Mouse (Mus musculus) cerebellum, adult 2 months (tissue): ENCODE data around the gene Jmjd7. TPM values are rescaled to one million over a fixed set of nuclear protein-coding genes. Genes with fewer than 3 reads are reported as not detected.

ENCODE experiments used
- DNase-seq, 2 experiments: peaks; one replicate each; pipeline ENCODE4 v3.0.0; 2021
- H3K27ac ChIP-seq: fragments of 200-500 bp; 2 replicates; pipeline ENCODE4 v1.5.1; 2012; ENCODE audit warnings: low read length, control low read depth, inconsistent platforms; ENCODE audit not compliant: insufficient read depth
- H3K27me3 ChIP-seq: fragments of 200-500 bp; 2 replicates; pipeline ENCODE4 v1.6.1; 2012; ENCODE audit warnings: inconsistent platforms, mild to moderate bottlenecking, low read length, moderate library complexity; ENCODE audit not compliant: control insufficient read depth, insufficient read depth
- H3K4me1 ChIP-seq: fragments of 200-500 bp; 2 replicates; pipeline ENCODE4 v1.6.1; 2011; ENCODE audit warnings: low read length; ENCODE audit not compliant: control insufficient read depth, insufficient read depth
- H3K4me3 ChIP-seq: fragments of 200-500 bp; replicated peaks from 2 replicates; pipeline ENCODE3; 2011; ENCODE audit warnings: mild to moderate bottlenecking, low read depth, low read length, control low read depth; ENCODE audit not compliant: insufficient read depth
- CTCF ChIP-seq: fragments of 200-500 bp; IDR thresholded peaks from 2 replicates; pipeline ENCODE4 v1.5.1; 2011; ENCODE audit warnings: low read depth, mild to moderate bottlenecking, control low read depth, low read length, moderate library complexity, borderline replicate concordance; ENCODE audit not compliant: insufficient read depth
- POLR2A ChIP-seq: fragments of 200-500 bp; IDR thresholded peaks from 2 replicates; pipeline ENCODE4 v1.6.1; 2011; ENCODE audit warnings: low read length, control low read depth, borderline replicate concordance; ENCODE audit not compliant: insufficient read depth
- WGBS: fragments of 180-500 bp; shearing (Covaris S2); methylation state at CpG from one replicate; pipeline ENCODE4 v1.1.7; 2018; 5-methylcytosine and 5-hydroxymethylcytosine counted together
- polyA plus RNA-seq: library from polyadenylated mRNA; depleted of rRNA; stranded (reverse); fragments of >200 nt; gene quantifications from 2 replicates; pipeline ENCODE4 v1.2.3, GENCODE M21; 2012

Gene Jmjd7
- polyA plus RNA-seq, 1 experiment, result 11.2 TPM

- Histone ChIP-seq H3K27me3 (no peaks in the 10 kb centered on the region), H3K4me3 (no peak overlapping the region), H3K27ac (no peak overlapping the region), H3K4me1 (peaks cover 13% of the 10 kb centered on the region)
- no peak for DNase-seq
- no peak for TF ChIP-seq CTCF
- no peak for TF ChIP-seq POLR2A
- 88% methylated on average over 3 of the region's 3 CpGs for WGBS
Measured at GRCm38 (mm10) chr2:120000882-120001584, 26.2 kb upstream of the Jmjd7 start.

- H3K27me3 ChIP-seq, result no peaks in the 10 kb centered on the region
- H3K4me1 ChIP-seq, result peaks cover 12% of the 10 kb centered on the region
- H3K27ac ChIP-seq, result no peak overlapping the region
- DNase-seq, result no peak
- H3K4me3 ChIP-seq, result no peak overlapping the region
- WGBS, result 86% methylated on average over 4 of the region's 4 CpGs
- TF ChIP-seq POLR2A, result no peak
- TF ChIP-seq CTCF, result no peak
Measured at GRCm38 (mm10) chr2:120001956-120002355, 25.3 kb upstream of the Jmjd7 start.

- no peaks in the 10 kb centered on the region for H3K27me3 ChIP-seq
- WGBS, result 91% methylated on average over 2 of the region's 2 CpGs
- DNase-seq, result no peak
- no peak overlapping the region for H3K4me3 ChIP-seq
- H3K4me1 ChIP-seq, result no peaks in the 10 kb centered on the region
- H3K27ac ChIP-seq, result no peak overlapping the region
- no peak for TF ChIP-seq POLR2A
- TF ChIP-seq CTCF, result no peak
Measured at GRCm38 (mm10) chr2:120003970-120004369, 23.3 kb upstream of the Jmjd7 start.

GRCm38 (mm10) chr2:120006696-120007095 is 20.6 kb upstream of the Jmjd7 start:
- no peak overlapping the region for H3K27ac ChIP-seq
- H3K4me1 ChIP-seq, result peaks cover 3% of the 10 kb centered on the region
- no peak for TF ChIP-seq POLR2A
- no peak for TF ChIP-seq CTCF
- H3K27me3 ChIP-seq, result no peaks in the 10 kb centered on the region
- DNase-seq, result no peak
- WGBS, result 92% methylated on average over 7 of the region's 7 CpGs
- H3K4me3 ChIP-seq, result no peak overlapping the region

GRCm38 (mm10) chr2:120007680-120008210 is 19.5 kb upstream of the Jmjd7 start:
- peaks cover 6% of the 10 kb centered on the region for H3K4me1 ChIP-seq
- H3K27ac ChIP-seq, result no peak overlapping the region
- no peaks in the 10 kb centered on the region for H3K27me3 ChIP-seq
- H3K4me3 ChIP-seq, result no peak overlapping the region
- DNase-seq, result no peak
- TF ChIP-seq POLR2A, result no peak
- TF ChIP-seq CTCF, result no peak
- WGBS, result 78% methylated on average over 4 of the region's 4 CpGs

- TF ChIP-seq CTCF (no peak), POLR2A (no peak)
- Histone ChIP-seq H3K4me3 (no peak overlapping the region), H3K27me3 (no peaks in the 10 kb centered on the region), H3K4me1 (peaks cover 11% of the 10 kb centered on the region), H3K27ac (no peak overlapping the region)
- DNase-seq, result no peak
- 89% methylated on average over 4 of the region's 4 CpGs for WGBS
Measured at GRCm38 (mm10) chr2:120008672-120009071, 18.6 kb upstream of the Jmjd7 start.

- peak; percentile 52 to 57 for DNase-seq
- Histone ChIP-seq H3K27me3 (no peaks in the 10 kb centered on the region), H3K27ac (no peak overlapping the region), H3K4me3 (no peak overlapping the region), H3K4me1 (peaks cover 11% of the 10 kb centered on the region)
- 15% methylated on average over 8 of the region's 8 CpGs for WGBS
- TF ChIP-seq CTCF (peak; percentile 55; the same call in 1 of the 2 replicates), POLR2A (no peak)
Measured at GRCm38 (mm10) chr2:120011462-120012200, 15.7 kb upstream of the Jmjd7 start.
